Mouse (Mus musculus) testis, adult 2 months (tissue): Measurements from ENCODE around the gene Rxylt1. TPM values are rescaled to one million over a fixed set of nuclear protein-coding genes. Genes with fewer than 3 reads are reported as not detected.

ENCODE experiments used
- H3K27ac ChIP-seq: fragments of 200-500 bp; 2 replicates; pipeline ENCODE4 v1.5.1; 2012; ENCODE audit warnings: low read depth, low read length; ENCODE audit not compliant: control insufficient read depth, insufficient read depth
- H3K27me3 ChIP-seq: fragments of 200-500 bp; 2 replicates; pipeline ENCODE4 v1.6.1; 2012; ENCODE audit warnings: mild to moderate bottlenecking, low read length, moderate library complexity; ENCODE audit not compliant: control insufficient read depth, insufficient read depth
- H3K36me3 ChIP-seq: fragments of 200-500 bp; 2 replicates; pipeline ENCODE4 v1.6.1; 2012; ENCODE audit warnings: mild to moderate bottlenecking, low read length; ENCODE audit not compliant: control insufficient read depth, insufficient read depth
- H3K4me1 ChIP-seq: fragments of 200-500 bp; 2 replicates; pipeline ENCODE4 v1.6.1; 2012; ENCODE audit warnings: low read length; ENCODE audit not compliant: control insufficient read depth, insufficient read depth
- H3K4me3 ChIP-seq: fragments of 200-500 bp; 2 replicates; pipeline ENCODE4 v1.5.1; 2012; ENCODE audit warnings: low read depth, mild to moderate bottlenecking, low read length, moderate library complexity, mixed read lengths; ENCODE audit not compliant: control insufficient read depth
- CTCF ChIP-seq: fragments of 200-500 bp; IDR thresholded peaks from 2 replicates; pipeline ENCODE4 v1.5.1; 2012; ENCODE audit warnings: low read depth, mild to moderate bottlenecking, inconsistent platforms, low read length, moderate library complexity; ENCODE audit not compliant: control insufficient read depth, insufficient read depth, insufficient replicate concordance
- POLR2A ChIP-seq: fragments of 200-500 bp; IDR thresholded peaks from 2 replicates; pipeline ENCODE4 v1.6.1; 2012; ENCODE audit warnings: low read depth, mild to moderate bottlenecking, inconsistent platforms, low read length, moderate library complexity; ENCODE audit not compliant: control insufficient read depth
- polyA plus RNA-seq: library from polyadenylated mRNA; depleted of rRNA; stranded (reverse); fragments of >200 nt; gene quantifications from 2 replicates; pipeline ENCODE4 v1.2.3, GENCODE M21; 2012; rRNA removed

The Rxylt1 gene
- polyA plus RNA-seq, 1 experiment = 3.1 TPM

- no peak overlapping the region for H3K4me3 ChIP-seq
- no peaks in the 10 kb centered on the region for H3K36me3 ChIP-seq
- TF ChIP-seq CTCF (no peak), POLR2A (no peak)
- no peak overlapping the region for H3K27ac ChIP-seq
- H3K4me1 ChIP-seq = peaks cover 8% of the 10 kb centered on the region
- peaks cover 3% of the 10 kb centered on the region for H3K27me3 ChIP-seq
Observed at GRCm38 (mm10) chr10:122044926-122045325, 52.2 kb downstream of the Rxylt1 start.

- H3K4me3 ChIP-seq = no peak overlapping the region
- H3K4me1 ChIP-seq = no peaks in the 10 kb centered on the region
- TF ChIP-seq CTCF (peak; percentile 77; the same call in 1 of the 2 replicates), POLR2A (no peak)
- H3K36me3 ChIP-seq = no peaks in the 10 kb centered on the region
- no peak overlapping the region for H3K27ac ChIP-seq
- no peaks in the 10 kb centered on the region for H3K27me3 ChIP-seq
Observed at GRCm38 (mm10) chr10:122040372-122040771, 56.8 kb downstream of the Rxylt1 start.

DNA sequence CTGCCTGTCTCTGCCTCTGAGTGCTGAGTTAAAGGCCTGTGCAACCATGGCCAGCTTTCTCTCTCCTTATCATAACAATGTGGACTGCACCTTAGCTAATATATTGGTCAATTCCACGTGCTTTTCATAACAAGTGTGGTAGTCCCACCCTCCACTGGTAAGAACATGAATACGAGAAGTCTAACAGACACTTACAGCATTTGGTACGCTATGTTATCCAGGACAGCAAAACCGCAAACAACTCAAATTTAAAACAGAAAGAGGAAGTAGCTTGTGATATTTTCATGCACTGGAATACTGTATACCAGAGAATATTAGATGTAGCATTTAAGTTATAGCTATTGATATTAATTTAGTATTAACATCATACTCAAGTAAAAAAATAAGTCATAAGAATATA, 57.6 kb downstream of the Rxylt1 start:
- Histone ChIP-seq H3K27ac (no peak overlapping the region), H3K36me3 (no peaks in the 10 kb centered on the region), H3K27me3 (no peaks in the 10 kb centered on the region), H3K4me1 (no peaks in the 10 kb centered on the region), H3K4me3 (no peak overlapping the region)
- TF ChIP-seq POLR2A = no peak
- no peak for TF ChIP-seq CTCF

GRCm38 (mm10) chr10:122038554-122038953, 58.6 kb downstream of the Rxylt1 start:
- H3K27me3 ChIP-seq = no peaks in the 10 kb centered on the region
- no peaks in the 10 kb centered on the region for H3K4me1 ChIP-seq
- H3K27ac ChIP-seq = no peak overlapping the region
- no peaks in the 10 kb centered on the region for H3K36me3 ChIP-seq
- no peak overlapping the region for H3K4me3 ChIP-seq
- TF ChIP-seq CTCF (no peak), POLR2A (no peak)

DNA sequence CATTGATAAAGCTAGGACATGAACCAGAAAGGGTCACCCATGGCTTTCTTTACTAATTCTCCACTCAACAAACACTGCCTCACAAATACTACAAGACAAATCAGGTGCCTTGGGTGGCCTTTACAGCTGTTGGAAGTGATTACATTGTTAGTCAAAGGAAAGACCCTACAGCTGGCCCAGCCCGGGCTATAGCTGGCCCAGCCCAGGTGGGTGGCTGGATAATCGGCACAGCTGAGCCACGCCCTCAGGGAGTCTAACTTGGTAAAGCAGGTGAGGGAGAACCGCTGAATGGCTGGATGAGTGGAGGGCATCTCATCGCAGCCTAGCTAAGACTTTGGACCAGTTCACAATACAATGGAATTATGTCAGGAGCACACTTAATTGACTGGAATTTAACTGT, 63.9 kb downstream of the Rxylt1 start:
- H3K4me1 ChIP-seq = no peaks in the 10 kb centered on the region
- no peak overlapping the region for H3K4me3 ChIP-seq
- TF ChIP-seq POLR2A (no peak), CTCF (no peak)
- no peaks in the 10 kb centered on the region for H3K27me3 ChIP-seq
- H3K27ac ChIP-seq = no peak overlapping the region
- H3K36me3 ChIP-seq = no peaks in the 10 kb centered on the region

DNA sequence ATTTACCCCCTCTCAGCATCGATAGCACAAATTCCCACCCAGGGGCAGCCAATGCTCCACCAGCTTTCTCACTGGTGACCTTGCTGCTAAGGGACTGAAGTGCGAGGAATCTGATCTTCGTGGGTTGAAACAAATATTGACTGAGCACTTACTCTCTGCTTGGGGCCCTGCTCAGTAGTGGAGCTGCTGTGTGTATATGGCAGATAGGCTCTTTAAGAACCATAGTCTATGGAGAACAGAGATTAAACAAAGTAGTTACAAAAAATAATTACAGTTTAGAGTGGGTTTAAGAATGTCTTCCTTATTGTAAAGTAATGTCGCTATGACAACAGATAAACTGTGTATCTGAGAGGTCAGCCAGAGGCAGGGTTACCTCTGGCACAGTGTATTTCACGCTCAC, 66.8 kb downstream of the Rxylt1 start:
- Histone ChIP-seq H3K27ac (no peak overlapping the region), H3K4me1 (no peaks in the 10 kb centered on the region), H3K27me3 (no peaks in the 10 kb centered on the region), H3K36me3 (no peaks in the 10 kb centered on the region), H3K4me3 (no peak overlapping the region)
- TF ChIP-seq CTCF = no peak
- TF ChIP-seq POLR2A = no peak

DNA sequence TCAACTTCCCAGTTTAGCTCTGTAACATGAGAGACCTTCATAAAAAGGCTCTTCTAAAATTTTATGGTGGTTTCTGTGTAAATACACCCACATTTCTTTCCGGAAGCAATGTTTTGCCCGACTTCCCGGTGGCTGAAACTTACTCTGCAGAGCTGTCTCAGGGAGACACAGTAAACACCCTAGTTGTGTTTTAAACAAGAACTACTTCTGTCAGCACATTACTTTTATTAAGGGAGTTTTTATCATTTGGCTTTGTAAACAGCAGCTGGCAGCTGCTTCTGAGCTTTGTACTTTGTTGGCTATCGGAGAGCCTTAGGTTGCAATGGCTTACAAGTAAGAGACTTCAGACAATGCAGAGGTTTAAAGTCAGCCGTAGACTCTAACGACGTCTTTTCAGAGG, 67.4 kb downstream of the Rxylt1 start:
- Histone ChIP-seq H3K4me3 (no peak overlapping the region), H3K4me1 (no peaks in the 10 kb centered on the region), H3K36me3 (no peaks in the 10 kb centered on the region), H3K27ac (no peak overlapping the region), H3K27me3 (no peaks in the 10 kb centered on the region)
- TF ChIP-seq POLR2A (no peak), CTCF (no peak)

Other genes with a start within 250 kb of the Rxylt1 start
- 31.9 and 35.3 TPM in 2 replicates for gene Srgap1, start 50.1 kb downstream of the Rxylt1 start, polyA plus RNA-seq